Mouse (Mus musculus): ENCODE results near the gene Cdkl4. TPM values are rescaled to one million over a fixed set of nuclear protein-coding genes. Genes with fewer than 3 reads are reported as not detected.
A peak's percentile ranks its signal among the peaks of the same experiment; 100 is the strongest.

Gene Cdkl4
- polyA plus RNA-seq, 1 experiment from 2014 or later: 0.55 TPM

DNA sequence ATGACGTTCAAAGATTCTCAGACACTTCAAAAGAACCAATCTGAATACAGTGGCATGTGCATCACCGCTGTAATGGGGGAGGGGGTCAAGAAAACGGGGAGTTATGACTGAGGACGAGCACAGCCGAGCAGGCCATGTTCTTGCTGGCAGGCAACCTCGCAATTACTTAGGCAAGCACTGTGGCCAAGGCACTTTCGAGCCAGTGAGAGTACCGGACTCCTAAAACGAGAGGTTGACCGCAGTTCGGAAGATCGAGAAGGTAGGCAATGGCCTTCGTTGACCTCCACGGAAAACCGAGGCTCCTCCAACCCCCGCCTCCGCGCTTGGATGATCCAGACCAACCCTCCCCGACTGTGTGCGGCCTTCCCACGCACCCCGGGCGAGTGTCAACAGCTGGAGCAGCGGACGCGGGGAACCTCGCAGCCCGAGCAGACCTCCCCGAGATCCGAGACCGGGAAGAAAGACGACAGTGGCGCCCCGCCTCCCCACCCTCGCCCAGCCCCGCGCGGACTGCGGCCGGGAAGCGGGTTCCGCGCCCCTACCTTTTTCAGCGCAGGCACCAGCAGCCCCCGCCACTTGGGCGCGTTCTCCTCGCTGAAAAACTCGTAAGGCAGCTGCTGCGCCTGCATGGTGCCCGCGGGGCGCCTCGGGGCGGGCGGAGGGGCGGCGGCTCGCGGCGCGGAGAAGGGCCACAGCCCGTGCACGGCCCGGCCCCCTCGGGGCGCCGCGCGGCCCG is 98.2 kb downstream of the Cdkl4 start:
- H3K27ac ChIP-seq (replicated peaks; ENCODE audit: low read depth, low read length): peak overlapping the region; percentile 88
- WGBS: under 1% methylated on average over 69 of the region's 71 CpGs
- no peaks in the 10 kb centered on the region for H3K9me3 ChIP-seq (ENCODE audit: control insufficient read depth, low read length)
- 0 out of 2 replicates have a peak, but pooled peaks cover 4% of the 10 kb centered on the region for H3K4me1 ChIP-seq (ENCODE audit: control insufficient read depth, insufficient read depth, low read length)
- peak; percentile 69 for DNase-seq (ENCODE audit: low spot score)
- peak overlapping the region; percentile 78 for H3K4me2 ChIP-seq (ENCODE audit: low read depth, severe bottlenecking)
- H3K27me3 ChIP-seq (ENCODE audit: control insufficient read depth, insufficient read depth, low read length): no peaks in the 10 kb centered on the region
- no peaks in the 10 kb centered on the region for H3K36me3 ChIP-seq (ENCODE audit: control insufficient read depth, insufficient read depth, low read length)
- ATAC-seq (ENCODE audit: insufficient number of reproducible peaks, low FRiP score, low TSS enrichment, low read depth): peak; percentile 35
- peak overlapping the region; percentile 84 for H3K4me3 ChIP-seq (ENCODE audit: low read depth, low read length)
- H3K9ac ChIP-seq (ENCODE audit: low read length): peak overlapping the region; percentile 95

GRCm38 (mm10) chr17:80477679-80478078 is 99.9 kb downstream of the Cdkl4 start:
- Histone ChIP-seq H3K27me3 (ENCODE audit: control insufficient read depth, insufficient read depth, low read length) (no peaks in the 10 kb centered on the region), H3K9ac (ENCODE audit: low read length) (no peak overlapping the region), H3K4me3 (ENCODE audit: low read depth, low read length) (no peak overlapping the region), H3K9me3 (ENCODE audit: control insufficient read depth, low read length) (no peaks in the 10 kb centered on the region), H3K4me2 (ENCODE audit: low read depth, severe bottlenecking) (no peak overlapping the region), H3K27ac (replicated peaks; ENCODE audit: low read depth, low read length) (no peak overlapping the region), H3K36me3 (ENCODE audit: control insufficient read depth, insufficient read depth, low read length) (no peaks in the 10 kb centered on the region), H3K4me1 (ENCODE audit: control insufficient read depth, insufficient read depth, low read length) (0 out of 2 replicates have a peak, but pooled peaks cover 4% of the 10 kb centered on the region)
- ATAC-seq (ENCODE audit: insufficient number of reproducible peaks, low FRiP score, low TSS enrichment, low read depth) (no peak), DNase-seq (ENCODE audit: low spot score) (no peak)
- 90% methylated on average over 2 of the region's 2 CpGs for WGBS

- Histone ChIP-seq H3K9me3 (ENCODE audit: control insufficient read depth, low read length) (no peaks in the 10 kb centered on the region), H3K9ac (ENCODE audit: low read length) (no peak overlapping the region), H3K4me2 (ENCODE audit: low read depth, severe bottlenecking) (no peak overlapping the region), H3K4me1 (ENCODE audit: control insufficient read depth, insufficient read depth, low read length) (0 out of 2 replicates have a peak, but pooled peaks cover 4% of the 10 kb centered on the region), H3K27me3 (ENCODE audit: control insufficient read depth, insufficient read depth, low read length) (no peaks in the 10 kb centered on the region), H3K27ac (replicated peaks; ENCODE audit: low read depth, low read length) (no peak overlapping the region), H3K4me3 (ENCODE audit: low read depth, low read length) (no peak overlapping the region), H3K36me3 (ENCODE audit: control insufficient read depth, insufficient read depth, low read length) (no peaks in the 10 kb centered on the region)
- DNase-seq (ENCODE audit: low spot score) (no peak), ATAC-seq (ENCODE audit: insufficient number of reproducible peaks, low FRiP score, low TSS enrichment, low read depth) (no peak)
- WGBS: 91% methylated on average over 4 of the region's 4 CpGs
Measured at GRCm38 (mm10) chr17:80476496-80476895, 101.1 kb downstream of the Cdkl4 start.

Other genes starting within 250 kb of the Cdkl4 start
- gene Gm10190, start 204.3 kb downstream of the Cdkl4 start, polyA plus RNA-seq (2014; fragmentation: Nextera tagmentation; extraction: Ambion mirVana): 0.79 and 1.2 TPM in 2 replicates
- gene Sos1, start 97.4 kb downstream of the Cdkl4 start, polyA plus RNA-seq (2014; fragmentation: Nextera tagmentation; extraction: Ambion mirVana): 9.1 and 9.3 TPM in 2 replicates
- 33.7 and 36.1 TPM in 2 replicates for gene Map4k3, start 150.7 kb upstream of the Cdkl4 start, polyA plus RNA-seq (2014; fragmentation: Nextera tagmentation; extraction: Ambion mirVana)